Mouse (Mus musculus) spleen, postnatal 10 days (tissue): Measurements from ENCODE around the gene L3mbtl3.

Experiments
- DNase-seq, 2 experiments: peaks; one replicate each; pipeline ENCODE4 v3.0.0; 2021 to 2022; ENCODE audit warnings: low spot score in 2 of 2

The L3mbtl3 gene

GRCm38 (mm10) chr10:26337896-26338503 lies 37.8 kb downstream of the L3mbtl3 start:
- DNase-seq: no peak

- DNase-seq: no peak
Measured at GRCm38 (mm10) chr10:26333966-26334365, 41.8 kb downstream of the L3mbtl3 start.

GRCm38 (mm10) chr10:26332781-26333180 lies 43.0 kb downstream of the L3mbtl3 start:
- no peak for DNase-seq

GRCm38 (mm10) chr10:26328843-26329242 lies 46.9 kb downstream of the L3mbtl3 start:
- no peak for DNase-seq

- no peak for DNase-seq
Measured at GRCm38 (mm10) chr10:26327691-26328542, 47.9 kb downstream of the L3mbtl3 start.

- no peak for DNase-seq
Measured at GRCm38 (mm10) chr10:26327291-26327690, 48.5 kb downstream of the L3mbtl3 start.

- no peak for DNase-seq
Measured at GRCm38 (mm10) chr10:26325320-26325719, 50.5 kb downstream of the L3mbtl3 start.

GRCm38 (mm10) chr10:26322344-26323051 lies 53.3 kb downstream of the L3mbtl3 start:
- peak in 1 of 2 experiments; percentile 25 for DNase-seq

GRCm38 (mm10) chr10:26320679-26321078 lies 55.1 kb downstream of the L3mbtl3 start:
- no peak for DNase-seq

GRCm38 (mm10) chr10:26314327-26314726 lies 61.4 kb downstream of the L3mbtl3 start:
- DNase-seq: no peak

- no peak for DNase-seq
Measured at GRCm38 (mm10) chr10:26303485-26303884, 72.3 kb downstream of the L3mbtl3 start.

- DNase-seq: no peak
Measured at GRCm38 (mm10) chr10:26302336-26302735, 73.4 kb downstream of the L3mbtl3 start.

- DNase-seq: no peak
Measured at GRCm38 (mm10) chr10:26297626-26298025, 78.1 kb downstream of the L3mbtl3 start.

GRCm38 (mm10) chr10:26297200-26297599 lies 78.6 kb downstream of the L3mbtl3 start:
- DNase-seq: no peak

- no peak for DNase-seq
Measured at GRCm38 (mm10) chr10:26287136-26287535, 88.6 kb downstream of the L3mbtl3 start.

GRCm38 (mm10) chr10:26280009-26280408 lies 95.8 kb downstream of the L3mbtl3 start:
- no peak for DNase-seq

- DNase-seq: no peak
Measured at GRCm38 (mm10) chr10:26275414-26275813, 100.4 kb downstream of the L3mbtl3 start.

- no peak for DNase-seq
Measured at GRCm38 (mm10) chr10:26263744-26264459, 111.9 kb downstream of the L3mbtl3 start.

- no peak for DNase-seq
Measured at GRCm38 (mm10) chr10:26259908-26260307, 115.9 kb downstream of the L3mbtl3 start.

GRCm38 (mm10) chr10:26249426-26250165 lies 126.2 kb downstream of the L3mbtl3 start:
- DNase-seq: no peak

GRCm38 (mm10) chr10:26244466-26244865 lies 131.3 kb downstream of the L3mbtl3 start:
- DNase-seq: no peak
